Mouse (Mus musculus) limb, embryonic 12.5 days (tissue): ENCODE data around the gene D830030K20Rik. TPM values are rescaled to one million over a fixed set of nuclear protein-coding genes. Genes with fewer than 3 reads are reported as not detected.
"Not testable (repeated sequence)": the region's sequence is repeated elsewhere in the genome, so short reads cannot be mapped to it uniquely, and the experiment has no call there.

ENCODE experiments used
- ATAC-seq: fragments of 200-750 bp; cut with Nextera tagmentation; 2 replicates; pipeline ENCODE4 v1.8.0; 2017; ENCODE audit warnings: low read depth, moderate TSS enrichment; ENCODE audit not compliant: insufficient number of reproducible peaks, insufficient read depth, low FRiP score, low TSS enrichment
- H3K27ac ChIP-seq: fragments of 300-500 bp; sonication (generic); 2 replicates; pipeline ENCODE4 v1.5.1; 2016; ENCODE audit warnings: mild to moderate bottlenecking, moderate library complexity
- H3K27me3 ChIP-seq: fragments of 300-500 bp; sonication (generic); 2 replicates; pipeline ENCODE4 v1.6.1; 2016; ENCODE audit warnings: mild to moderate bottlenecking, moderate library complexity
- H3K36me3 ChIP-seq: fragments of 300-500 bp; sonication (generic); 2 replicates; pipeline ENCODE4 v1.6.1; 2016; ENCODE audit warnings: mild to moderate bottlenecking, moderate library complexity
- H3K4me1 ChIP-seq: fragments of 300-500 bp; sonication (generic); replicated peaks from 2 replicates; pipeline ENCODE4 v1.6.1; 2016
- H3K4me2 ChIP-seq: fragments of 300-500 bp; sonication (generic); 2 replicates; pipeline ENCODE4 v1.6.1; 2016; ENCODE audit warnings: mild to moderate bottlenecking, moderate library complexity
- H3K4me3 ChIP-seq: fragments of 300-500 bp; sonication (generic); replicated peaks from 2 replicates; pipeline ENCODE4 v1.5.1; 2016; ENCODE audit warnings: mild to moderate bottlenecking
- H3K9ac ChIP-seq: fragments of 300-500 bp; sonication (generic); replicated peaks from 2 replicates; pipeline ENCODE4 v1.6.1; 2016; ENCODE audit warnings: mild to moderate bottlenecking, moderate library complexity
- H3K9me3 ChIP-seq: fragments of 300-500 bp; sonication (generic); 2 replicates; pipeline ENCODE4 v1.6.1; 2016; ENCODE audit warnings: mild to moderate bottlenecking, moderate library complexity
- WGBS: fragments of 180-500 bp; shearing (Covaris S2); methylation state at CpG from one replicate; pipeline ENCODE4 v1.1.7; 2016; 5-methylcytosine and 5-hydroxymethylcytosine counted together
- polyA plus RNA-seq: library from polyadenylated mRNA; unstranded; fragments of >200 nt; fragmentation: Nextera tagmentation; extraction: Ambion mirVana; gene quantifications from 2 replicates; pipeline ENCODE4 v1.2.1, GENCODE M21; 2016

D830030K20Rik gene
- 5.4 and 6.8 TPM in 2 replicates for polyA plus RNA-seq

- not testable (repeated sequence) for H3K4me1 ChIP-seq, ATAC-seq, H3K27me3 ChIP-seq, H3K27ac ChIP-seq, H3K9me3 ChIP-seq, H3K36me3 ChIP-seq
- Histone ChIP-seq H3K4me3 (peak within 1 kb of the TSS; percentile 48), H3K4me2 (peak within 1 kb of the TSS; percentile 80), H3K9ac (peak within 1 kb of the TSS; percentile 60; the same call in 1 of the 2 replicates)
- WGBS = under 1% methylated on average over 27 of the region's 62 CpGs
Observed at GRCm38 (mm10) chr14:3208272-3209152, at the start of gene D830030K20Rik. D830030K20Rik (plus strand) TSS chr14:3208488.

GRCm38 (mm10) chr14:3187955-3188354, 20.3 kb upstream of the D830030K20Rik start, which contains the start of gene Gm5795:
Gm5795 (plus strand) TSS chr14:3188255.
- WGBS = no CpG with 5 or more reads among the region's 2 CpGs

DNA sequence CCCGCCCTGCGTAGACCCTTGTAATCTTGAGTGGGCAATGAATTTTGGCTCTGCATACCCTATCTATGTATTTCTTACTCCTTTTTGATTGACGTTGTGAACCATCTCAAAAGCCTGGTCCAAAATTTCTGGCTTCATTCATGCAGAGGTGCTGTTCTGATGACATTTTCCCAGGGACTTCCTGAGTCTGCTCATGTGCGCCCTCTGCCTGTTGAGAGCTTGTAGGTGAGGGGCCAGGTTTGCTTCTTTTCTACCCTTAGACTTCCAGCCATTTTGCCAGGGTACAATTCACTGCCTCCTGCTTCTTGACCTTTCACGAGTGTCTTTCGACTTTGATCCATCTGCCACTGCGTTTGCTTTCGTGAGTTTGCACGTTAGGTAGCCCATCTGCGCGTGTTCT, 1.1 kb downstream of the D830030K20Rik start:
- not testable (repeated sequence) for H3K27ac ChIP-seq, H3K9me3 ChIP-seq, H3K4me2 ChIP-seq, H3K9ac ChIP-seq, H3K36me3 ChIP-seq, ATAC-seq, H3K4me1 ChIP-seq, H3K4me3 ChIP-seq, H3K27me3 ChIP-seq
- 7% methylated on average over 9 of the region's 11 CpGs for WGBS

More at GRCm38 (mm10) chr14:3187955-3188354, 20.3 kb upstream of the D830030K20Rik start, which contains the start of gene Gm5795:
- not testable (repeated sequence) for H3K27me3 ChIP-seq, H3K27ac ChIP-seq, H3K9ac ChIP-seq, H3K36me3 ChIP-seq, ATAC-seq, H3K4me3 ChIP-seq, H3K9me3 ChIP-seq, H3K4me1 ChIP-seq, H3K4me2 ChIP-seq

- not testable (repeated sequence) for H3K27ac ChIP-seq, H3K27me3 ChIP-seq, H3K4me2 ChIP-seq, H3K9ac ChIP-seq, H3K4me1 ChIP-seq, H3K9me3 ChIP-seq, H3K36me3 ChIP-seq, ATAC-seq, H3K4me3 ChIP-seq
- WGBS = 84% methylated on average over 2 of the region's 2 CpGs
Observed at GRCm38 (mm10) chr14:3262531-3262930, 54.2 kb downstream of the D830030K20Rik start.

Other genes with a start within 250 kb of the D830030K20Rik start
- gene Gm2888, start 178.5 kb upstream of the D830030K20Rik start, polyA plus RNA-seq = not detected in 2 replicates
- 1.7 and 2.9 TPM in 2 replicates for gene Gm2897, start 159.2 kb upstream of the D830030K20Rik start, polyA plus RNA-seq
- not detected in 2 replicates for gene Gm10340, start 74.5 kb upstream of the D830030K20Rik start, polyA plus RNA-seq
- not detected in 2 replicates for gene Gm5795, start 20.2 kb upstream of the D830030K20Rik start, polyA plus RNA-seq
- not detected in 2 replicates for gene Gm2956, start 124.1 kb downstream of the D830030K20Rik start, polyA plus RNA-seq
- not detected in 2 replicates for gene Gm10413, start 186.6 kb downstream of the D830030K20Rik start, polyA plus RNA-seq
- gene Gm10409, start 204.1 kb downstream of the D830030K20Rik start, polyA plus RNA-seq = 0.97 and 1.4 TPM in 2 replicates
- 0.44 and 0.99 TPM in 2 replicates for gene Gm3005, start 219.6 kb downstream of the D830030K20Rik start, polyA plus RNA-seq
- gene Gm10408, start 240.9 kb downstream of the D830030K20Rik start, polyA plus RNA-seq = not detected in 2 replicates